Mouse (Mus musculus): ENCODE measurements at regions not wholly inside any gene's neighbourhood (a gene's known extent, or its start where the extent isn't known, plus 50 kb on each side); places are given as distances from the start of the nearest gene placed in this dataset.

DNA sequence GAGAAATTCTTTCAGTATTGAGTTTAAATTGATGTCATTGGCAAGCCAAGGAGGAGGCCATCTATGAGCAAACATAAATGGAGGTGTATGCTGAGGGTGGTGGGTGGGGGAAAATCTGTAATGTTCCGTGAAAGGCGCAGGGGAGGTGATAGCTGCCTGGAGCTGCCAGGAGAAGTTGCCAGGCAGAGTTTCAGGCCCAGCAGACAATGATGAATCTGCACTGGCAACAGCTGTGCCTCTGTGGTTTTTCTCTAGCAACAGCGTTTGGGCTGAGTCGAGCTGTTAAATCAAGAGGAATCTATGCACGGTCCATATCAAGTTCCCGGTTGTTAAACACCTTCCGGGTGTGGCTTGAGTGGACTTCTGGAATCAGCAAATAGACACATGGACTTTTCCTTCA, 120.7 kb upstream of the Lhx8 start:
- Histone ChIP-seq H3K27me3 (replicated peaks; ENCODE audit: control insufficient read depth, insufficient read depth, low read length) (no peaks in the 10 kb centered on the region), H3K9ac (ENCODE audit: low read length) (no peak overlapping the region), H3K27ac (ENCODE audit: low read depth) (no peak overlapping the region), H3K9me3 (ENCODE audit: control insufficient read depth, low read length) (0 out of 2 replicates have a peak, but pooled peaks cover 3% of the 10 kb centered on the region), H3K4me2 (ENCODE audit: low read length) (no peak overlapping the region), H3K36me3 (ENCODE audit: control insufficient read depth, insufficient read depth, low read length) (no peaks in the 10 kb centered on the region), H3K4me3 (ENCODE audit: low read depth, low read length) (no peak overlapping the region), H3K4me1 (replicated peaks; ENCODE audit: control insufficient read depth, insufficient read depth, low read length) (no peaks in the 10 kb centered on the region)
- 48% methylated on average over 7 of the region's 7 CpGs for WGBS
- no peak for DNase-seq (ENCODE audit: low spot score)
- ATAC-seq (replicated peaks; ENCODE audit: low FRiP score, low TSS enrichment, low read depth) = no peak

DNA sequence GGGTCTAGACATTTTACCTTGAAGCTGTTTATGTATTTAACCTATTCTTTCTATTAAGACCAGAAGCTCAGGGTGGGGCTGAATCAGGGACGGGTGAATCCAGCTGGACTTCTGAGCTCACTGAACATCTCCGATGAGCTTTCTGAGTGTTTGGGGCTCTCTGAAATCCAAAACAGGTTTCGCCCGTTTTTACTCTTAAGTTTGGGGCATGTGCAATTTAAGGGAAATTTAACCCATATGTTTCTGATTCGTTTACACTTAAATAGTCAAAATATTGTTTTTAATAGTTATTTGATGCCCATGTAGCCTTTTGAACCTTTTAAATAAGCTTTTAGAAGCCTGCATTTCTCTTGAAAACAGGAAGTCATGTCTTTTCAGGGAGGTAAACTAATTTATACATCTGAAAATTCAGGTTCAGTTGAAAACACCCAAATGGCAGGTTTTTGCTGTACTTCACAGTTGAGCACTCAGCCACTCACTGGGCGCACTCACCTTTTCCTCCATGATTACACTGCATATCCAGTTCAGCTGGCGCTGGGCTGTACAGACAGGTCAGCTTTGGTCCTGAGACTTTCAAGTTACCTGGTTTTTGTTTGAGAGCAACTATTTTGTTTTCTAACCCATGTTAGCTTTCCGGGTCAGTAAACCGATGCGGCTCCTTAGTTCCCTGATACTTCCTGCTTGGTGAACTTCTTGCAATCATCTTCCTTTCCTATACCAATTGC, 113.1 kb upstream of the Lhx8 start:
- H3K9ac ChIP-seq (ENCODE audit: low read length) = no peak overlapping the region
- H3K27me3 ChIP-seq (replicated peaks; ENCODE audit: control insufficient read depth, insufficient read depth, low read length) = no peaks in the 10 kb centered on the region
- H3K4me3 ChIP-seq (ENCODE audit: low read depth, low read length) = no peak overlapping the region
- ATAC-seq (replicated peaks; ENCODE audit: low FRiP score, low TSS enrichment, low read depth) = no peak
- H3K4me1 ChIP-seq (replicated peaks; ENCODE audit: control insufficient read depth, insufficient read depth, low read length) = no peaks in the 10 kb centered on the region
- H3K4me2 ChIP-seq (ENCODE audit: low read length) = no peak overlapping the region
- no peak overlapping the region for H3K27ac ChIP-seq (ENCODE audit: low read depth)
- DNase-seq (ENCODE audit: low spot score) = no peak
- 75% methylated on average over 10 of the region's 10 CpGs for WGBS
- H3K36me3 ChIP-seq (ENCODE audit: control insufficient read depth, insufficient read depth, low read length) = no peaks in the 10 kb centered on the region
- 0 out of 2 replicates have a peak, but pooled peaks cover 3% of the 10 kb centered on the region for H3K9me3 ChIP-seq (ENCODE audit: control insufficient read depth, low read length)

GRCm38 (mm10) chr3:154441454-154441853, 111.0 kb upstream of the Lhx8 start:
- Histone ChIP-seq H3K4me1 (replicated peaks; ENCODE audit: control insufficient read depth, insufficient read depth, low read length) (no peaks in the 10 kb centered on the region), H3K36me3 (ENCODE audit: control insufficient read depth, insufficient read depth, low read length) (no peaks in the 10 kb centered on the region), H3K4me2 (ENCODE audit: low read length) (no peak overlapping the region), H3K4me3 (ENCODE audit: low read depth, low read length) (no peak overlapping the region), H3K9ac (ENCODE audit: low read length) (no peak overlapping the region), H3K9me3 (ENCODE audit: control insufficient read depth, low read length) (no peaks in the 10 kb centered on the region), H3K27me3 (replicated peaks; ENCODE audit: control insufficient read depth, insufficient read depth, low read length) (no peaks in the 10 kb centered on the region), H3K27ac (ENCODE audit: low read depth) (no peak overlapping the region)
- ATAC-seq (replicated peaks; ENCODE audit: low FRiP score, low TSS enrichment, low read depth) = no peak
- DNase-seq (ENCODE audit: low spot score) = no peak

- Histone ChIP-seq H3K36me3 (ENCODE audit: control insufficient read depth, insufficient read depth, low read length) (no peaks in the 10 kb centered on the region), H3K9me3 (ENCODE audit: control insufficient read depth, low read length) (no peaks in the 10 kb centered on the region), H3K4me2 (ENCODE audit: low read length) (no peak overlapping the region), H3K4me3 (ENCODE audit: low read depth, low read length) (no peak overlapping the region), H3K4me1 (replicated peaks; ENCODE audit: control insufficient read depth, insufficient read depth, low read length) (no peaks in the 10 kb centered on the region), H3K27me3 (replicated peaks; ENCODE audit: control insufficient read depth, insufficient read depth, low read length) (no peaks in the 10 kb centered on the region), H3K27ac (ENCODE audit: low read depth) (no peak overlapping the region), H3K9ac (ENCODE audit: low read length) (no peak overlapping the region)
- ATAC-seq (replicated peaks; ENCODE audit: low FRiP score, low TSS enrichment, low read depth) (no peak), DNase-seq (ENCODE audit: low spot score) (no peak)
- 78% methylated on average over 2 of the region's 2 CpGs for WGBS
Observed at GRCm38 (mm10) chr3:154440899-154441298, 110.4 kb upstream of the Lhx8 start.

- H3K4me3 ChIP-seq (ENCODE audit: low read depth, low read length) = no peak overlapping the region
- ATAC-seq (replicated peaks; ENCODE audit: low FRiP score, low TSS enrichment, low read depth) (no peak), DNase-seq (ENCODE audit: low spot score) (no peak)
- H3K4me1 ChIP-seq (replicated peaks; ENCODE audit: control insufficient read depth, insufficient read depth, low read length) = no peaks in the 10 kb centered on the region
- WGBS = 90% methylated on average over 7 of the region's 7 CpGs
- no peaks in the 10 kb centered on the region for H3K27me3 ChIP-seq (replicated peaks; ENCODE audit: control insufficient read depth, insufficient read depth, low read length)
- H3K9me3 ChIP-seq (ENCODE audit: control insufficient read depth, low read length) = no peaks in the 10 kb centered on the region
- H3K27ac ChIP-seq (ENCODE audit: low read depth) = no peak overlapping the region
- H3K36me3 ChIP-seq (ENCODE audit: control insufficient read depth, insufficient read depth, low read length) = no peaks in the 10 kb centered on the region
- H3K9ac ChIP-seq (ENCODE audit: low read length) = no peak overlapping the region
- H3K4me2 ChIP-seq (ENCODE audit: low read length) = no peak overlapping the region
Observed at GRCm38 (mm10) chr3:154430856-154431255, 100.4 kb upstream of the Lhx8 start.

GRCm38 (mm10) chr3:154429666-154430065, 99.2 kb upstream of the Lhx8 start:
- H3K36me3 ChIP-seq (ENCODE audit: control insufficient read depth, insufficient read depth, low read length) = no peaks in the 10 kb centered on the region
- no peak overlapping the region for H3K4me3 ChIP-seq (ENCODE audit: low read depth, low read length)
- H3K27me3 ChIP-seq (replicated peaks; ENCODE audit: control insufficient read depth, insufficient read depth, low read length) = no peaks in the 10 kb centered on the region
- DNase-seq (ENCODE audit: low spot score) = no peak
- H3K4me2 ChIP-seq (ENCODE audit: low read length) = no peak overlapping the region
- H3K9ac ChIP-seq (ENCODE audit: low read length) = no peak overlapping the region
- no peak overlapping the region for H3K27ac ChIP-seq (ENCODE audit: low read depth)
- H3K4me1 ChIP-seq (replicated peaks; ENCODE audit: control insufficient read depth, insufficient read depth, low read length) = no peaks in the 10 kb centered on the region
- no peaks in the 10 kb centered on the region for H3K9me3 ChIP-seq (ENCODE audit: control insufficient read depth, low read length)
- no peak for ATAC-seq (replicated peaks; ENCODE audit: low FRiP score, low TSS enrichment, low read depth)
- WGBS = 92% methylated on average over 6 of the region's 6 CpGs

DNA sequence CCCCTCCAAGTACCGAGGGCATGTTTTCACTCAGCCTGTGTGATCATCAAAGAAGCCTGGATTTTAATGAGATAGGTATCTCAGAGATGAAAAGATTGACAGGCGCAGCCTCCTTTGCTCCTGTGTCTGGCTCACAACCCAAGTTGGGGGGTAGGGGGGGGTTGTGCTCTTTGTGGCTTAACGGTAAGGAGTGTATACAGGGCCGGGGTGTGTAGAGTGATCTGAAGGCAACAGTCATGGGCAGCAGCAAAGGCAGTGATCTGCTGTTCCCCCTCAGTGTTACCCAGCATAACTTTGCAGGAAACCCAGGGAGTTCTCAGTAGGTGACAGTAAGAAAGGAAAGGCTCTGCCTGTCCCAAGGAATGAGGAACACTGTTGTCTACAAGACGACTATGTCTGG, 94.1 kb upstream of the Lhx8 start:
- H3K4me3 ChIP-seq (ENCODE audit: low read depth, low read length) = no peak overlapping the region
- H3K27ac ChIP-seq (ENCODE audit: low read depth) = no peak overlapping the region
- DNase-seq (ENCODE audit: low spot score) = no peak
- no peak overlapping the region for H3K9ac ChIP-seq (ENCODE audit: low read length)
- ATAC-seq (replicated peaks; ENCODE audit: low FRiP score, low TSS enrichment, low read depth) = no peak
- H3K4me2 ChIP-seq (ENCODE audit: low read length) = no peak overlapping the region
- H3K27me3 ChIP-seq (replicated peaks; ENCODE audit: control insufficient read depth, insufficient read depth, low read length) = no peaks in the 10 kb centered on the region
- no peaks in the 10 kb centered on the region for H3K36me3 ChIP-seq (ENCODE audit: control insufficient read depth, insufficient read depth, low read length)
- 82% methylated on average over 5 of the region's 5 CpGs for WGBS
- no peaks in the 10 kb centered on the region for H3K9me3 ChIP-seq (ENCODE audit: control insufficient read depth, low read length)
- H3K4me1 ChIP-seq (replicated peaks; ENCODE audit: control insufficient read depth, insufficient read depth, low read length) = no peaks in the 10 kb centered on the region

DNA sequence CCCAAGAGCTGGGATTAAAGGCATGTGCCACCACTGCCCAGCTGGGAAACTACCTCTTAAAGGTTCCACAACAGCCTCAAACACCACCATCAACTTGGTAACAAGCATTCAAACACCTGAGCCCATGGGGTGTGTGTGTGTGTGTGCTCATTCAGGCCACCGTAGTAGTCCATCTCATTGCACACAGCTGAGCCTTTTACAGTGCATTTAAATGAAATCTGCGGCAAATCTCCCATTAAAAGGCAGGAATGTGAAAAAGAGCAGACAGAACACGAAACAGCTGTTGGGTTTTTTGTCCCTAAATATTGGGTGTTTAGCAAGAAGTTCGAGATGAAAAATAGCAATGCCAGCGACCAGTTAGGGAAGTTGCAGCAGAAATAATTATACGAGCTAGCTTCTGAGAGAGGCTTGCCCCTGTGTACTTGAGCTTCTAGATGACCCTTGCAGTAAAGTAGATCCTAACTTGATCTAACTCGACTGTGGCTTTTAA, 91.0 kb upstream of the Lhx8 start:
- H3K36me3 ChIP-seq (ENCODE audit: control insufficient read depth, insufficient read depth, low read length) = no peaks in the 10 kb centered on the region
- H3K4me1 ChIP-seq (replicated peaks; ENCODE audit: control insufficient read depth, insufficient read depth, low read length) = no peaks in the 10 kb centered on the region
- H3K9me3 ChIP-seq (ENCODE audit: control insufficient read depth, low read length) = no peaks in the 10 kb centered on the region
- H3K4me3 ChIP-seq (ENCODE audit: low read depth, low read length) = no peak overlapping the region
- no peak overlapping the region for H3K27ac ChIP-seq (ENCODE audit: low read depth)
- H3K9ac ChIP-seq (ENCODE audit: low read length) = no peak overlapping the region
- DNase-seq (ENCODE audit: low spot score) (no peak), ATAC-seq (replicated peaks; ENCODE audit: low FRiP score, low TSS enrichment, low read depth) (no peak)
- no peaks in the 10 kb centered on the region for H3K27me3 ChIP-seq (replicated peaks; ENCODE audit: control insufficient read depth, insufficient read depth, low read length)
- 65% methylated on average over 7 of the region's 7 CpGs for WGBS
- no peak overlapping the region for H3K4me2 ChIP-seq (ENCODE audit: low read length)

GRCm38 (mm10) chr3:154418177-154418832, 87.8 kb upstream of the Lhx8 start:
- ATAC-seq (replicated peaks; ENCODE audit: low FRiP score, low TSS enrichment, low read depth) (no peak), DNase-seq (ENCODE audit: low spot score) (no peak)
- H3K27ac ChIP-seq (ENCODE audit: low read depth) = no peak overlapping the region
- 76% methylated on average over 4 of the region's 4 CpGs for WGBS
- H3K4me3 ChIP-seq (ENCODE audit: low read depth, low read length) = no peak overlapping the region
- H3K9me3 ChIP-seq (ENCODE audit: control insufficient read depth, low read length) = no peaks in the 10 kb centered on the region
- no peaks in the 10 kb centered on the region for H3K36me3 ChIP-seq (ENCODE audit: control insufficient read depth, insufficient read depth, low read length)
- H3K4me1 ChIP-seq (replicated peaks; ENCODE audit: control insufficient read depth, insufficient read depth, low read length) = no peaks in the 10 kb centered on the region
- H3K4me2 ChIP-seq (ENCODE audit: low read length) = no peak overlapping the region
- H3K9ac ChIP-seq (ENCODE audit: low read length) = no peak overlapping the region
- no peaks in the 10 kb centered on the region for H3K27me3 ChIP-seq (replicated peaks; ENCODE audit: control insufficient read depth, insufficient read depth, low read length)
